Mouse (Mus musculus): ENCODE measurements around the gene Ipo11. TPM values are rescaled to one million over a fixed set of nuclear protein-coding genes. Genes with fewer than 3 reads are reported as not detected.

Gene Ipo11
- polyA plus RNA-seq, 1 experiment from 2014 or later, result 38.0 TPM

- no peak for DNase-seq (ENCODE audit: low spot score)
Observed at GRCm38 (mm10) chr13:106820149-106820548, 116.6 kb downstream of the Ipo11 start.

- DNase-seq (ENCODE audit: low spot score), result no peak
Observed at GRCm38 (mm10) chr13:106819749-106820148, 117.0 kb downstream of the Ipo11 start.

GRCm38 (mm10) chr13:106817066-106817465, 119.7 kb downstream of the Ipo11 start:
- DNase-seq (ENCODE audit: low spot score), result no peak

- no peak for DNase-seq (ENCODE audit: low spot score)
Observed at GRCm38 (mm10) chr13:106813519-106813918, 123.2 kb downstream of the Ipo11 start.

- no peak for DNase-seq (ENCODE audit: low spot score)
Observed at GRCm38 (mm10) chr13:106813087-106813486, 123.7 kb downstream of the Ipo11 start.

- DNase-seq (ENCODE audit: low spot score), result no peak
Observed at GRCm38 (mm10) chr13:106810156-106810555, 126.6 kb downstream of the Ipo11 start.

- no peak for DNase-seq (ENCODE audit: low spot score)
Observed at GRCm38 (mm10) chr13:106808821-106809220, 127.9 kb downstream of the Ipo11 start.

GRCm38 (mm10) chr13:106808315-106808714, 128.4 kb downstream of the Ipo11 start:
- no peak for DNase-seq (ENCODE audit: low spot score)

- no peak for DNase-seq (ENCODE audit: low spot score)
Observed at GRCm38 (mm10) chr13:106807303-106807702, 129.5 kb downstream of the Ipo11 start.

GRCm38 (mm10) chr13:106805146-106805545, 131.6 kb downstream of the Ipo11 start:
- no peak for DNase-seq (ENCODE audit: low spot score)

GRCm38 (mm10) chr13:106798026-106798425, 138.7 kb downstream of the Ipo11 start:
- no peak for DNase-seq (ENCODE audit: low spot score)

- no peak for DNase-seq (ENCODE audit: low spot score)
Observed at GRCm38 (mm10) chr13:106788817-106789216, 147.9 kb downstream of the Ipo11 start.

GRCm38 (mm10) chr13:106768807-106769206, 168.0 kb downstream of the Ipo11 start:
- DNase-seq (ENCODE audit: low spot score), result no peak

GRCm38 (mm10) chr13:106762611-106763010, 174.1 kb downstream of the Ipo11 start:
- no peak for DNase-seq (ENCODE audit: low spot score)

GRCm38 (mm10) chr13:106761661-106762060, 175.1 kb downstream of the Ipo11 start:
- no peak for DNase-seq (ENCODE audit: low spot score)

GRCm38 (mm10) chr13:106760232-106760875, 176.4 kb downstream of the Ipo11 start:
- DNase-seq (ENCODE audit: low spot score), result no peak

GRCm38 (mm10) chr13:106755892-106756291, 180.9 kb downstream of the Ipo11 start:
- no peak for DNase-seq (ENCODE audit: low spot score)

GRCm38 (mm10) chr13:106754216-106754615, 182.5 kb downstream of the Ipo11 start:
- DNase-seq (ENCODE audit: low spot score), result no peak

GRCm38 (mm10) chr13:106751951-106752350, 184.8 kb downstream of the Ipo11 start:
- DNase-seq (ENCODE audit: low spot score), result no peak

GRCm38 (mm10) chr13:106746823-106747222, 189.9 kb downstream of the Ipo11 start:
- DNase-seq (ENCODE audit: low spot score), result no peak

- DNase-seq (ENCODE audit: low spot score), result no peak
Observed at GRCm38 (mm10) chr13:106745201-106745600, 191.6 kb downstream of the Ipo11 start.

Measured in thymus, postnatal 0 days (tissue).